Mouse (Mus musculus) heart, embryonic 14.5 days (tissue): ENCODE measurements around the gene Spryd3. TPM values are rescaled to one million over a fixed set of nuclear protein-coding genes. Genes with fewer than 3 reads are reported as not detected.
A peak's percentile ranks its signal among the peaks of the same experiment; 100 is the strongest.

Source experiments
- ATAC-seq: fragments of 200-750 bp; cut with Nextera tagmentation; 2 replicates; pipeline ENCODE4 v1.8.0; 2017; ENCODE audit warnings: low read depth, moderate TSS enrichment; ENCODE audit not compliant: insufficient number of reproducible peaks, insufficient read depth, low FRiP score
- H3K27ac ChIP-seq, 2 experiments: fragments of 200-500 bp in 1 of 2; fragments of 300-500 bp in 1 of 2; sonication (generic) in 1 of 2; replicated peaks in 1 of 2; 2 replicates each; pipeline ENCODE4 v1.5.1; 2012 to 2014; ENCODE audit warnings: low read depth in 2 of 2, low read length in 2 of 2, control low read depth in 1 of 2, mild to moderate bottlenecking in 1 of 2, mixed read lengths in 1 of 2; ENCODE audit not compliant: control insufficient read depth in 1 of 2, insufficient read depth in 1 of 2
- H3K27me3 ChIP-seq: fragments of 300-500 bp; sonication (generic); 2 replicates; pipeline ENCODE4 v1.6.1; 2014; ENCODE audit warnings: mild to moderate bottlenecking, low read length, control low read depth; ENCODE audit not compliant: control insufficient read depth, insufficient read depth
- H3K36me3 ChIP-seq: fragments of 300-500 bp; sonication (generic); 2 replicates; pipeline ENCODE4 v1.6.1; 2014; ENCODE audit warnings: mild to moderate bottlenecking, control low read depth, low read length, mixed read lengths; ENCODE audit not compliant: control insufficient read depth, insufficient read depth
- H3K4me1 ChIP-seq, 2 experiments: fragments of 200-500 bp in 1 of 2; fragments of 300-500 bp in 1 of 2; sonication (generic) in 1 of 2; 2 replicates each; pipeline ENCODE4 v1.6.1; 2012 to 2014; ENCODE audit warnings: low read length in 2 of 2, control low read depth in 1 of 2, mixed read lengths in 1 of 2; ENCODE audit not compliant: control insufficient read depth in 2 of 2, insufficient read depth in 2 of 2
- H3K4me2 ChIP-seq: fragments of 300-500 bp; sonication (generic); 2 replicates; pipeline ENCODE4 v1.6.1; 2014; ENCODE audit warnings: mild to moderate bottlenecking, low read length
- H3K4me3 ChIP-seq, 2 experiments: fragments of 200-500 bp in 1 of 2; fragments of 300-500 bp in 1 of 2; sonication (generic) in 1 of 2; 2 replicates each; pipeline ENCODE4 v1.5.1; 2012 to 2014; ENCODE audit warnings: low read length in 2 of 2, mild to moderate bottlenecking in 2 of 2, control low read depth in 1 of 2, low read depth in 1 of 2, moderate library complexity in 1 of 2; ENCODE audit not compliant: control insufficient read depth in 1 of 2, insufficient read depth in 1 of 2
- H3K9ac ChIP-seq: fragments of 300-500 bp; sonication (generic); 2 replicates; pipeline ENCODE4 v1.6.1; 2014; ENCODE audit warnings: mild to moderate bottlenecking, low read length
- H3K9me3 ChIP-seq: fragments of 300-500 bp; sonication (generic); 2 replicates; pipeline ENCODE4 v1.6.1; 2016; ENCODE audit warnings: low read length, control low read depth; ENCODE audit not compliant: control insufficient read depth
- WGBS: fragments of 180-500 bp; shearing (Covaris S2); extraction: QIAGEN DNeasy Blood & Tissue Kit; methylation state at CpG from one replicate; pipeline ENCODE4 v1.1.7; 2014; 5-methylcytosine and 5-hydroxymethylcytosine counted together
- polyA plus RNA-seq: library from polyadenylated mRNA; unstranded; fragments of >200 nt; fragmentation: Nextera tagmentation; extraction: Ambion mirVana; gene quantifications from 2 replicates; pipeline ENCODE4 v1.2.1, GENCODE M21; 2014

The Spryd3 gene
- polyA plus RNA-seq, 1 experiment from 2014 or later = 12.4 TPM

GRCm38 (mm10) chr15:102111495-102111829, 24.6 kb downstream of the Spryd3 start:
- no peaks in the 10 kb centered on the region for H3K27me3 ChIP-seq

DNA sequence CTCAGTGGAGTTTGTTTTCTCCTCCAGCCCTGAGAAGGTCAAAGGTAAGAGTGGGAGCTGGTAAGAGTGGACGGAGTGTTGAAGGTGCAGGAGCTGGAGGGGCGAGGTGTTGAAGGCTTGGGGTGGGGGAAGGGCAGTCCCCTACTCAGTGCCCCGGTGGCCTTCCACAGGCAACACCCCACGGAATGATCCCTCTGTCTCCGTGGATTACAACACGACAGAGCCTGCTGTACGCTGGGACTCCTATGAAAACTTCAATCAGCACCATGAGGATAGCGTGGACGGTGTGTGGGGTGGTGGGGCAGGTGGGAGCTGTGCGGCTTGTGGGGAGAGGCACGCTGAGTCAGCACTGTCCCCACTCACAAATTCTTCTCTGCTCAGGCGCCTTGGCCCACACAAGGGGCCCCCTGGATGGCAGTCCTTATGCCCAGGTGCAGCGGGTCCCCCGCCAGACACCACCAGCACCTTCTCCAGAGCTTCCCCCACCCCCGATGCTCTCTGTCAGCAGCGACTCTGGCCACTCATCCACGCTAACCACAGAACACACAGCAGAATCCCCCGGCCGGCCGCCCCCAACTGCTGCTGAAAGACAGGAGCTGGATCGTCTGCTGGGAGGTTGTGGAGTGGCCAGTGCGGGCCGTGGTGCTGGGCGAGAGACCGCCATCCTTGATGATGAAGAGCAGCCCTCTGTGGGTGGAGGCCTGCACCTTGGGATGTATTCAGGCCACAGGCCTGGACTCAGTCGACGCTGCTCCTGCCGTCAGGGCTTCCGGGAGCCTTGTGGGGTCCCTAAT, 25.1 kb downstream of the Spryd3 start:
- Histone ChIP-seq H3K4me1 (peaks cover 18 to 39% of the 10 kb centered on the region in 2 experiments; a peak in 3 of 4 replicates), H3K27me3 (no peaks in the 10 kb centered on the region), H3K9ac (no peak overlapping the region), H3K4me2 (no peak overlapping the region), H3K27ac (no peak overlapping the region), H3K4me3 (no peak overlapping the region), H3K36me3 (peaks cover 99% of the 10 kb centered on the region), H3K9me3 (no peaks in the 10 kb centered on the region)
- no peak for ATAC-seq
- WGBS = 70% methylated on average over 29 of the region's 29 CpGs

More at GRCm38 (mm10) chr15:102111495-102111829, 24.6 kb downstream of the Spryd3 start:
- H3K27ac ChIP-seq = no peak overlapping the region
- no peak overlapping the region for H3K4me3 ChIP-seq
- 83% methylated on average over 11 of the region's 11 CpGs for WGBS
- H3K4me1 ChIP-seq = peaks cover 14 to 34% of the 10 kb centered on the region in 2 experiments; a peak in 3 of 4 replicates
- no peaks in the 10 kb centered on the region for H3K9me3 ChIP-seq
- H3K4me2 ChIP-seq = no peak overlapping the region
- H3K9ac ChIP-seq = no peak overlapping the region
- peaks cover 100% of the 10 kb centered on the region for H3K36me3 ChIP-seq
- no peak for ATAC-seq

DNA sequence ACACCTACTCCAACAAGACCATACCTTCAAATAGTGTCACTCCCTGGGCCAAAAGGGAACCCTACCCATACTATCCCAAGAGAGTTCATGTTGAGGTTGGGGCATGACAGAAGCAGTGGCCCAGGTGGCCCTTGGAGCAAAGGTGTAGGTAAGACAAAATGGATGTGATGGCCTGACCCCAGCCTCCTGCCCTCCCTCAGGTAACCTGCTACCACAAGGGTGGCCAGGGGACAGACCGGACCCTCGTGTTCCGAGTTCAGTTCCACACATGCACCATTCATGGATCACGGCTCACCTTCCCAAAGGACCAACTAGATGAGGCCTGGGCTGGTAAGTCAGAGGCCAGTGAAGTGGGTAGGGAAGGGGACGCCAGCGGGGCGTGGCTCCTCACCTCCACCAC, 25.8 kb downstream of the Spryd3 start:
- no peak overlapping the region for H3K27ac ChIP-seq
- no peak overlapping the region for H3K4me2 ChIP-seq
- H3K27me3 ChIP-seq = no peaks in the 10 kb centered on the region
- H3K9ac ChIP-seq = no peak overlapping the region
- no peak overlapping the region for H3K4me3 ChIP-seq
- peaks cover 22 to 46% of the 10 kb centered on the region in 2 experiments; a peak in 3 of 4 replicates for H3K4me1 ChIP-seq
- H3K36me3 ChIP-seq = peaks cover 96% of the 10 kb centered on the region
- no peaks in the 10 kb centered on the region for H3K9me3 ChIP-seq
- 94% methylated on average over 7 of the region's 7 CpGs for WGBS
- ATAC-seq = no peak

DNA sequence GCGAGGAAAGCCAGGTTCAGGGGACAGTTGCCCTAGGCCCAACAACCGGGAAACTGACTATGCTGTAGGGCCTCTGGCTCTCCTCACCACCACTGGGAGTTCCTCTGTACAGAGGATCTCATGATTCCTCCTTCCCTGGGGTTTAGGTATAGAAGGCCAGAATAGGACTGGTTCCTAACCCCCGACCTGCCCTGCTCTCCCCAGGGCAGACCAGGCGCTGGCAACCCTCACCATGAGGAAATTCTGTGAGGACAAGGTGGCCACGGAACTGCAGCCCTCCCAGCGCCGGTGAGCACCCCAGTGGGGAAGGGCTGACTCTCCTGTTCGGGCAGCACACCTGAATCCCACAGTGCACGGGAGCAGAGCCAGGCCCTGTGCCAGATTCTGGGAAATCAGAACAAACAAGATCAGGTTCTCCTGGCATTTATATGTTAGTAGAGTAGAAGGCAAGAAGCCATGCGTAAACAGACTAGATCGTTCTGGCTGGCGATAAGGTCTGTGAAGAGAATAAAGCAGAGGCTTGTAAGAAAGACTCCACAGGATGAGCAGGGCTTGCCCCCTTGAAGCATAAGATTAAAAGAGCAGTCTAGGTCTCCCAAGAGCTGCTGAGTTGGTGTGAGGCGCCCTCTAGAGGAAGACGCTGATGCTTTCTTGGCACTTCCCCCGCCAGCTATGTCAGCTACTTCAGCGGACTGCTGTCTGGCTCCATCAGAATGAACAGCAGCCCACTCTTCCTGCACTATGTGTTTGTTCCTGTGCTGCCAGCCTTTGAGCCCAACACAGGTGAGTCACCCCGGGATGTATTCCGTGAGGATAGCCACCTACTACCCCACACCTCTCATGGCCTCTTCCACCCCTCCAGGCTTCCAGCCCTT, 27.1 kb downstream of the Spryd3 start:
- H3K4me3 ChIP-seq = no peak overlapping the region
- H3K27ac ChIP-seq = 0 out of 4 replicates have a peak overlapping the region, but pooled peaks of 1 of the 2 experiments have one; percentile 8
- H3K4me2 ChIP-seq = no peak overlapping the region
- H3K9me3 ChIP-seq = no peaks in the 10 kb centered on the region
- peaks cover 85% of the 10 kb centered on the region for H3K36me3 ChIP-seq
- H3K27me3 ChIP-seq = no peaks in the 10 kb centered on the region
- WGBS = 52% methylated on average over 18 of the region's 18 CpGs
- peaks cover 30 to 58% of the 10 kb centered on the region in 2 experiments for H3K4me1 ChIP-seq
- H3K9ac ChIP-seq = no peak overlapping the region
- 0 out of 2 replicates have a peak, but pooled peaks have one; percentile 5 for ATAC-seq

DNA sequence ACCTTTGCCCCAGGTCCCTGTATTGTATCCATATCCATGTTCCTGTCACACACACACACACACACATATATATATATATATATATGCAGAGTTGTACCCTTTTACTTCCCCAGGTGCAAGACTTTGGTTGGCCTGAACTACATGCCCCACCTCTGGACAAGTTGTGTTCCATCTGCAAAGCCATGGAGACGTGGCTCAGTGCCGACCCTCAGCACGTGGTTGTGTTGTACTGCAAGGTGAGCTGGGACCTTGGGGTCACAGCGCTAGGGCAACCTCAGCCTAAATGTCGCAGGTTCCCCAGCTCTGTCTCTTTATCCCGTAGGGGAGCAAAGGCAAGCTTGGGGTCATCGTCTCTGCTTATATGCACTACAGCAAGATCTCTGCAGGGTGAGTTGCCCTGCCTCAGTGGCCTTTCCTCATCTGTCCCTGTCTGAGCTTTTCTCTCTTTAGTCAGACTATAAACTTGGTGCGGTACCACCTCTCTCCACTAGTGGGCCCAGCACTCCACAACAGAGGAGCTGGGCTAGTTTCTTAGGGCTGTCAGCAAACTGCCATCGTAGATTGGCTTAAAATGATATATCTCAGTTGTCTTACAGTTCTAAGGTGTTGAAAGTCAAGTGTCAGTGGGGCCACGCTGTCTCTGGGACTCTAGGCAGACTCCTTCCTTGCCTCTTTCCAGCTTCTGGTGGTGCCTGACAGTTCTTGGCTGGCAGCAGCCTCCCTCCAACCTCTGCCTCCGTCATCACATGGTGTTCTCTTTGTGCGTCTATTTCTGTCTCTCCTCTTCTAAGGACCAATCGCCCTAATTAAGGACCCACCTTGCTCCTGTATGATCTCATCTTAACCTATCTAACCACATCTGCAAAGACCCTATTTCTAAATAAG, 28.1 kb downstream of the Spryd3 start:
- H3K9ac ChIP-seq = peak overlapping the region; percentile 34; the same call in 1 of the 2 replicates
- H3K9me3 ChIP-seq = no peaks in the 10 kb centered on the region
- H3K4me3 ChIP-seq = no peak overlapping the region
- no peaks in the 10 kb centered on the region for H3K27me3 ChIP-seq
- peak overlapping the region; percentile 8 to 13; a peak in 1 of 4 replicates for H3K27ac ChIP-seq
- H3K36me3 ChIP-seq = peaks cover 76% of the 10 kb centered on the region
- 30% methylated on average over 13 of the region's 13 CpGs for WGBS
- peaks cover 40 to 67% of the 10 kb centered on the region in 2 experiments for H3K4me1 ChIP-seq
- peak overlapping the region; percentile 52; the same call in 1 of the 2 replicates for H3K4me2 ChIP-seq
- no peak for ATAC-seq

DNA sequence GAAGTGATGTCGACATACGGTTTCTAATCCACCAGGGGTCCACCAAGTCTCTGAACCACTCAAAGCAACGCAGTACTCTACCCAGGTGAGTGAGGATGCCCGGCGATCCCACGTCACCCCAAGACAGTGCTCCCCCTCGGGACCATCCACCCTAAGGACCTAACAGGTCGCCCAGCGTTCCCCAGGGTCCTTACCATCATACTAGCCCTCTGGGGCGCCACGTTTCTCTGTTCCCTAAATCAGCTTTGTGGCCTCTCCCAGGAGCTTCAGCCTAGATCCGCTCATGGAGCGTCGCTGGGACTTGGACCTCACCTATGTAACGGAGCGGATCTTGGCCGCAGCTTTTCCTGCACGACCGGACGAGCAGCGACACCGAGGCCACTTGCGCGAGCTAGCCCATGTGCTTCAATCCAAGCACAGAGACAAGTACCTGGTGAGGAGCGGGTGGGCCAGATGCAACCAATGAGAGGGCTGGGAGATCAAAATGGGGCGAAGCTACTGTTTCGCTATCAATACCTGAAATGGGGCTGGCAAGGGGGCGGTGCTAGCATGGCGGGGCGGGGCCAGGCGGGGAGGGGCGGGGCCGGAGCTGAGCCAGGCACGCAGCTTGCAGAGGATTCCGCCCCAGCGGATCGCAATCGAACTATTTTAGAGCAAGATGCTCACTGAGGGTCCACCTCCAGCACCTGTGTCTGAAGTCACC, 29.1 kb downstream of the Spryd3 start:
- Histone ChIP-seq H3K4me1 (peaks cover 50 to 73% of the 10 kb centered on the region in 2 experiments), H3K4me3 (peak overlapping the region; percentile 16; a peak in 3 of 4 replicates), H3K9me3 (no peaks in the 10 kb centered on the region), H3K4me2 (peak overlapping the region; percentile 52), H3K27ac (no peak overlapping the region), H3K36me3 (peaks cover 65% of the 10 kb centered on the region), H3K27me3 (no peaks in the 10 kb centered on the region), H3K9ac (no peak overlapping the region)
- 22% methylated on average over 38 of the region's 38 CpGs for WGBS
- ATAC-seq = no peak
